Mouse (Mus musculus) lung, adult 10 weeks (tissue): ENCODE results near the gene Tmem120b. TPM values are rescaled to one million over a fixed set of nuclear protein-coding genes. Genes with fewer than 3 reads are reported as not detected.

Experiments
- polyA plus RNA-seq: library from polyadenylated mRNA; stranded (reverse); fragments of 350-450 nt; fragmentation: Illumina TruSeq; extraction: RNeasy Lipid Tissue Mini Kit (QIAGEN cat#74804); gene quantifications from one replicate; pipeline ENCODE4 v1.2.3, GENCODE M21; 2014; ENCODE audit warnings: low read depth, low replicate concordance; ENCODE audit not compliant: insufficient read depth

Gene Tmem120b
- polyA plus RNA-seq: 5.8 TPM

GRCm38 (mm10) chr5:123068115-123068514, at the start of gene Tmem120b:
Tmem120b (plus strand) TSS chr5:123068415.

DNA sequence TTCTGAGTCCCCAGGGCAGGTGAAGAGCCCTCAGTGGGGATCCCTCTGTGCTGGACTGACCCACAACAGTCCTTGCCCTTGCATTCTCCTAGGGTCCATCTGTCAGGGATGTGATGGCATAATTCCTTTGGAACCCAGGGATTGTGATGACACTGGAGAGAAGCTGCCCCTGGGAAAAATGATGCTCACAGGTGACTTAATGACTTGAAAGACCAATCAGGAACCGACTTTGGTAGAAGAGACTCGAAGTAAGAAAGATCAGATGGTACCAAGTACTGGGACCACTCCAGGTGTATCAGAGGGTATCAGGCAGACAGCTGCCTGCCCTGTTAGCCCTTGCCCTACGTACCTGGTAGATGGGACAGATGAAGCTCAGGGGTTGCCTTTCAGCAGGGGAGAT, 21.3 kb upstream of the Tmem120b start, which contains the start of gene Morn3:
Gene Morn3 (minus strand): TSS at position 101 of the 400 bp plus-strand sequence.

DNA sequence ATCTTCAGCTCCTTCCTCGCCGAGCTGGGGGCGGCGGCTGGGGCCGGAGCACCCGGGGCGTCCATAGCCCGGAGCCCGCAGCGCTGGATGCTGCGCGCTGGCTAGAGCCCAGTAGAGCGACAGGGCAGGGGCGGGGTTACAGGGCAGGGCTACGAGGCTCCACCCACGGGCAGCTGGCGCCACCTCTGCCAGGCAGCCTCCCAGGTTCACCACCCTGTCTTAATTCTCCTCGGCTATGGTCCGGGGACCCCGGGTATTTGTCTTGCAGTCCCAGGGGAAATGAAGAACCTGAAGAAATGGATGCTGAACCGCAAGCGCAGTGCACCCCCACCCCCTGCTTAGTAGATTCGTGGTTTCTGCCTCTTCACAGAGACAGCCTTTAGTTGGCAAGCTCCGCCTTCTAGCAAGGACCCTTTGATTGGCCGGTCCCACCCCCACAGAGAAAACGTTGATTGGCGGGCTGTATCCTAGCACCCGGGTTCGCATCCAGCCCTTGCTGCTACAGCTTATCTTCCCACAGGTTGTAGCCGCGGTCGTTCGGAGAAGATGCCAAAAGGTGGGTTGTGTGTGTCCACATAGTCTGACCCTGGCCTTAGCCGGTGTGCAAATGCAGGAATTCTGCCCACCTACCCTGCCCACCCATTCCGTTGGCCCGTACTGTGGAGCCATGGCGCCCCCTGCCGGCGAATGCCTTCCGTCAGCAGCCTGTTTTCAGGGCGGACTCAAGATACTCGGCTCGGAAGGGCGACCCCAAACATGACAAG, 64.3 kb downstream of the Tmem120b start, which contains the start of gene Rhof:
Gene Rhof (minus strand): TSS at position 385 of the 764 bp plus-strand sequence.

GRCm38 (mm10) chr5:123142161-123143157, 74.2 kb downstream of the Tmem120b start, which contains the start of gene Setd1b:
Setd1b (plus strand) TSS chr5:123142193.

Other genes with a start within 250 kb of the Tmem120b start
- 134 TPM for gene Anapc5, start 247.1 kb upstream of the Tmem120b start, polyA plus RNA-seq
- gene Rnf34, start 218.4 kb upstream of the Tmem120b start, polyA plus RNA-seq: 9.6 TPM
- 7.5 TPM for gene Kdm2b, start 78.6 kb upstream of the Tmem120b start, polyA plus RNA-seq
- 24.5 TPM for gene Orai1, start 53.3 kb upstream of the Tmem120b start, polyA plus RNA-seq
- 15.2 TPM for gene Morn3, start 21.4 kb upstream of the Tmem120b start, polyA plus RNA-seq
- 7.4 TPM for gene Rhof, start 64.3 kb downstream of the Tmem120b start, polyA plus RNA-seq
- gene Setd1b, start 73.8 kb downstream of the Tmem120b start, polyA plus RNA-seq: 3.3 TPM
- 27.5 TPM for gene Psmd9, start 101.0 kb downstream of the Tmem120b start, polyA plus RNA-seq
- 0.41 TPM for gene Hpd, start 114.3 kb downstream of the Tmem120b start, polyA plus RNA-seq
- 9.5 TPM for gene Wdr66, start 183.7 kb downstream of the Tmem120b start, polyA plus RNA-seq